Mouse (Mus musculus) ES-Bruce4 (cell line): ENCODE results near the gene Ccdc85c.

Experiments used
- CTCF ChIP-seq: IDR thresholded peaks from one replicate; pipeline ENCODE4 v1.8.1; 2011; ENCODE audit warnings: low read depth, low read length
- POLR2A ChIP-seq: IDR thresholded peaks from one replicate; pipeline ENCODE4 v1.8.1; 2011; ENCODE audit warnings: low read length; ENCODE audit not compliant: insufficient read depth

DNA sequence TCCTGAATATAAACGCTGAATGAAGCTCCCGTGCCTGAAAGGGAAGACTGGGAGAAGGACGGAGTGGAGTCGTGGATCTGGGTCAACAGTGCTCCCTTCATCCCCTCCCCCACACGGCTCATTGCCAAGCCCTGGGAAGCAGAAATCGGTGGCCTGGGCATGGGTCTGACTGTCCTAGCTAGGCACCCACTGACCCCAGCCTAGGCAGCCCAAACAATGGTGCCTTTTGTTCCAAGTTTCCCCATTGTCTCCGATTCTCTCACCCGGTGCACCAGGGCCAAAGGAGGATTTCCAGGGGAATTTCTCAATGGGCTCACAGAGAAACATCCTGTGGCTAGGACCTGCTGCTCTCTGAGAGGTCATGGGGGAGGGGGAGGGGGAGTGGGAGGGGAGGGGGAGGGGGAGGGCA is 19.7 kb downstream of the Ccdc85c start:
- TF ChIP-seq POLR2A = no peak
- no peak for TF ChIP-seq CTCF
